Mouse (Mus musculus): Measurements from ENCODE around the gene Cadps. TPM values are rescaled to one million over a fixed set of nuclear protein-coding genes. Genes with fewer than 3 reads are reported as not detected.

Gene Cadps
- polyA plus RNA-seq, 1 experiment from 2014 or later = 0.06 TPM

DNA sequence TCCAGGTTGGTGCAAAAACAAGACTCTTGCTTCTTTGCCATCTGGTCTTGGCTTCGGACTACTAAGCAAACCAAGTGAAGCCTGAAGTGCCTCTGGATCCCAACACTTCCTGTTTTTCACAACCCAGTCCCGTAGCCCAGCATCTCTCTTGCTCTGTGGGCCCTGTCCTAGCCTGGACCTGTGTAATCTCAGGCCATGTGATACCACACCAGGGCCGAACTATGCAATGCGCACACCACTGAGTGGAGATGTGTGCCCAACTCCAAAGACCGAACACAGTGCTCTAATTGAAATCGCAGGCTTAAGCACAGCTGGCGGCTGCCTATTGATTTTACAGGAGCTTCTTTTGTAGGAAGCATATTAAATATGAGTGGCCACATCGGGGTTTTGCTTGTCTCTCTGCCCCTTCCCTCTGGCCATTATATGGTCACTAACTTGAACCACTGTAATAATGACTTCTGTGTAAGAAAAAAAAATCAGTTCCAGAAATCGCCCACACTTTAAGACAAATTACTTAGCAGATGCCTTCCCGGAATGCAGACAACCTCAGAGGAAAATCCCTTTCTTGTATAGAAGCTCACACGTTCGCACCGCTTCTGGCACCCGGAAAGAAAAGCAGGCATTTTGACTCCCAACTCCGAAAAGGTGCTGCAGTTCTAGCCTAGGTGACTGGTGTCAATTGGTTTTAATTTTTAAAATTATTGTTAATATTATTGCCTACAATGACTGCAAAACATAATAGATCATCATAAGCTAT is 473.4 kb downstream of the Cadps start:
- Histone ChIP-seq H3K4me2 (no peak overlapping the region), H3K27me3 (replicated peaks) (peaks cover 96% of the 10 kb centered on the region), H3K9me3 (replicated peaks) (no peaks in the 10 kb centered on the region), H3K4me1 (no peaks in the 10 kb centered on the region), H3K9ac (no peak overlapping the region), H3K27ac (no peak overlapping the region), H3K4me3 (no peak overlapping the region), H3K36me3 (no peaks in the 10 kb centered on the region)
- WGBS (ENCODE audit: insufficient replicate concordance) = 9% methylated on average over 15 of the region's 15 CpGs
- no peak for ATAC-seq

DNA sequence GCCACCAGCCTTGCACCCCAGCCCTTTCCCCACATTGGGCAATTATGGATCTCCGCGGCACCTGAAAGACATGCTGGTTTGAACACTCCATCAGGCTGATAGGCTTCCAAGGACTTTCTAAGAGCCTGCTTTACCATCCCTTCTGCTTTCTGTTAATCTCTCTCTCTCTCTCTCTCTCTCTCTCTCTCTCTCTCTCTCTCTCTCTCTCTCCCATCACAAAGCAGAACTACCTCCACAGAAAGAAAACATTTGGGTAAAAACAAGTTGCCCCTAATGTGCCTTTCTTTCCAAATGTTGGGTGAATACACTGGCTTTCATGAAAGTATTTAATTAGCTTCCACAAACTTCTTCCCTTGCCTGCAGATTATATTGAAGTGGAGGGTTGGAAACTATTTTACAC is 474.8 kb downstream of the Cadps start, which contains the start of gene Fezf2:
TSS of gene Fezf2 (minus strand) at position 101 of the 400 bp plus-strand sequence.
- no peak within 1 kb of the TSS for H3K9ac ChIP-seq
- peaks cover 96% of the 10 kb centered on the region for H3K27me3 ChIP-seq (replicated peaks)
- no peaks in the 10 kb centered on the region for H3K36me3 ChIP-seq
- no peaks in the 10 kb centered on the region for H3K4me1 ChIP-seq
- H3K4me3 ChIP-seq = no peak within 1 kb of the TSS
- no peak within 1 kb of the TSS for H3K27ac ChIP-seq
- WGBS (ENCODE audit: insufficient replicate concordance) = 5% methylated on average over 2 of the region's 2 CpGs
- no peak for ATAC-seq
- H3K9me3 ChIP-seq (replicated peaks) = no peaks in the 10 kb centered on the region
- no peak within 1 kb of the TSS for H3K4me2 ChIP-seq

DNA sequence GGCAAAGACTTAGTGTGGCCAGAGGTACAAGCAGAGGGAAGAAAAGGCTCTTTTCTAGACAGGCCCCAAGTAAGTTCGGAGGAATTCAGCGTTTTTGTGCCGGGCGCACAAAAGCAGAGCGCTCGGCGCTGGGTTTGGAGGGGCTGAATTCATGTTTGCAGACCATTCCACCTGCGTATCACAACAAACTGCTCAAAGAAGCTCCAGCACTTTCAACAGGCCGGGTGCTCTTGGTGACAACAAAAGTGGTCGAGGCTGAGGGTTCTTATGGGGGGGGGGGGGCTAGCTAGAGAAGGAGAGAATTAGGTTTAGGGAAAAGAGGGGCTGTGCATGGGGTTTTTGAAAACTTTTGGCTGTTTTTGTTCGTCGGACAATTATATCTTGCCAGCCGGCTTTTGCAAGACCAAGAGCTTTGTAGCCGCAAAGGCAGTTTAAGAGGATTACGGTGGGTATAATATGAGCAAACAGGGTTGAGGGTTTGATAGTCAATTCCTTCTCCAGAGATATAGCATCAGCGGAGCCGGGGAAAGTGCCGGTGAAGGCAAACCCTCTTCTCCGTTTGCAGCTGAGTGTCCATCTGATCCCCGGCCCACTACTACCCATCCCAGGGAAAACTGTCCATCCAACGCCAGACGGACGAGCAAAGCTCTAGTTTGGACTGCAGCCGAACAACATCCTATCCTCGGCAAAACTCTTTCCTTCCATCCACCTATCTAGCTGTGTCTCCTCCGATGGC is 475.8 kb downstream of the Cadps start:
- Histone ChIP-seq H3K9ac (no peak overlapping the region), H3K9me3 (replicated peaks) (no peaks in the 10 kb centered on the region), H3K36me3 (no peaks in the 10 kb centered on the region), H3K4me2 (peak overlapping the region; percentile 27; the same call in 1 of the 2 replicates), H3K27ac (no peak overlapping the region), H3K4me3 (no peak overlapping the region), H3K4me1 (no peaks in the 10 kb centered on the region), H3K27me3 (replicated peaks) (peaks cover 100% of the 10 kb centered on the region)
- no peak for ATAC-seq
- 4% methylated on average over 26 of the region's 26 CpGs for WGBS (ENCODE audit: insufficient replicate concordance)

DNA sequence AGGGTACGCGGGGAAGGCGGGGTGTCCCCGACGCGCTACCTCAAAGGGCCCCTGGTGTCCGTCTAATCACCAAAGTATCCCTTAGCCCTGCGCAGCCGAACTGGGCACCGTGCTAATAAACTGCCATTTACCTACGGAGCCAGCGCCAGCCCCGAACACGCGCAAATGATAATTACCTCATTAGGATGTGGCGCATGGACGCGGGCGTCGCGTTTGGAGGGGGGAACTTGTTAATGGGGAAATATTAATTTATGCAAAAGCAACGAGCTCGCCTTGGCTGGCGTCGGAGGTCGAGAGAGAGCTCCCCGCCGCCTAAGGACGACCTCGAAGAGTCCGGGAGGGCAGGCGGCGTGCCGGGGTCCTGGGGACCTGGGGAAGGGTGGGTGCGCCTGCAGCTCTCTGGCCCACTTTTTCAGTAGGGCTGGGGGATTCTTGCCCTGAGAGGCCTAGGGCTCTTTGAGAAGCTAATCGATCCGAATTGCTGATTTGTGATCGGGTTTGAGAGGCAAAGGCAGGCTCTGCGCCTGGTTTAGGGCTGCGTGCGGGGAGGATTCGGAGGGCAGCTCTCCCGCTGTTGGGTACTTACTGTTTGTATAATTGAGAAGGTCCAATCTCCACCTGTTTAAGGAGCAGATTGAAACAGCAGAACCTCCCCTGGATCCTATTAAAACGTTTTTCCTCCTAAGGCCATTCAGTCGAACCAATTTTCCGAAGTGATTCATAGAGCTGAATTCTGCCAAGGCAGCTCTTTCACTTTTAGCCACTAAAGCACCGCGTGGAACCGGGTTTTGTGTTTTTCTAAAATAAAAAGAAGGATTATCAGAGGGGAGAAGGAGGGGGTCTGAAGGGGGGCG is 476.6 kb downstream of the Cadps start:
- Histone ChIP-seq H3K27me3 (replicated peaks) (peaks cover 100% of the 10 kb centered on the region), H3K4me3 (no peak overlapping the region), H3K27ac (no peak overlapping the region), H3K4me1 (no peaks in the 10 kb centered on the region), H3K9me3 (replicated peaks) (no peaks in the 10 kb centered on the region), H3K36me3 (no peaks in the 10 kb centered on the region), H3K9ac (no peak overlapping the region), H3K4me2 (peak overlapping the region; percentile 27; the same call in 1 of the 2 replicates)
- ATAC-seq = no peak
- WGBS (ENCODE audit: insufficient replicate concordance) = 1% methylated on average over 50 of the region's 50 CpGs

GRCm38 (mm10) chr14:12345241-12345921 is 477.5 kb downstream of the Cadps start:
- WGBS (ENCODE audit: insufficient replicate concordance) = 3% methylated on average over 40 of the region's 40 CpGs
- H3K27me3 ChIP-seq (replicated peaks) = peaks cover 100% of the 10 kb centered on the region
- H3K4me2 ChIP-seq = no peak overlapping the region
- no peaks in the 10 kb centered on the region for H3K4me1 ChIP-seq
- no peaks in the 10 kb centered on the region for H3K36me3 ChIP-seq
- ATAC-seq = no peak
- no peaks in the 10 kb centered on the region for H3K9me3 ChIP-seq (replicated peaks)
- no peak overlapping the region for H3K27ac ChIP-seq
- H3K9ac ChIP-seq = no peak overlapping the region
- H3K4me3 ChIP-seq = no peak overlapping the region

GRCm38 (mm10) chr14:12344746-12345240 is 478.1 kb downstream of the Cadps start:
- H3K4me3 ChIP-seq = no peak overlapping the region
- H3K9me3 ChIP-seq (replicated peaks) = no peaks in the 10 kb centered on the region
- H3K36me3 ChIP-seq = no peaks in the 10 kb centered on the region
- H3K4me2 ChIP-seq = no peak overlapping the region
- H3K27ac ChIP-seq = no peak overlapping the region
- H3K27me3 ChIP-seq (replicated peaks) = peaks cover 100% of the 10 kb centered on the region
- no peaks in the 10 kb centered on the region for H3K4me1 ChIP-seq
- no peak for ATAC-seq
- under 1% methylated on average over 39 of the region's 39 CpGs for WGBS (ENCODE audit: insufficient replicate concordance)
- H3K9ac ChIP-seq = no peak overlapping the region

DNA sequence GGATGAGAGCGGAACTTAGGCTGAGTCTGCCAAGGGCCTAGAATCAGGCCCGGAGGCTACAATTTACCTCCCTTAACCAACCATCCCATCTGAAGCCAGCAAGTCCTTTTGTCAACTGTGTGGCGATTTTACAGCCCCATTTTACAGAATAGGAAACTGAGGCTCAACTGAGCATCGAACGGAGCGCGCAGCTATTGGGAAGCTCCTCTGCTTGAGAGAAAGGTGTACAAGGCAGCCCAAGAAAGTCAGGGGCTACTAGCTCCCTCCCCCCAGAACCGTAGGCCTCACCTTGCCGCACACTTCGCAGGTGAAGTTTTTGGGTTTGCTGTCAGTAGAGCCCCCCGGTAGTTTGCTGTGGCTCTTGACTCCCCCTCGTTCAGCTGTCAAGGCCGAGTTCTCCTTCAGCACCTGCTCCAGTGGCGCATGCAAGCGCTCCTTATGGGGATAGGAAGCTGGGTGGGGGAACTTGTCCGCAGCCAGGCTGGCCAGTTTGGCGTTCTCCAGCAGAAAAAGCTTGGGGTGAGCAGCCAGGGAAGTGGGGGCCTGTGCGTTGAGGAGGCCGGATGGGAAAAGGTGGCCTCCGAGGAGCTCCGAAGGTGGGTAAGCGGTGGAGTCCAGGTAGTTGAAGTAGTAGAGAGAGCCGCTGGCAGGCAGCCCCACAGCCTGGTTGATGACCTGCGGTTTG is 478.7 kb downstream of the Cadps start:
- H3K9ac ChIP-seq = no peak overlapping the region
- 5% methylated on average over 24 of the region's 24 CpGs for WGBS (ENCODE audit: insufficient replicate concordance)

DNA sequence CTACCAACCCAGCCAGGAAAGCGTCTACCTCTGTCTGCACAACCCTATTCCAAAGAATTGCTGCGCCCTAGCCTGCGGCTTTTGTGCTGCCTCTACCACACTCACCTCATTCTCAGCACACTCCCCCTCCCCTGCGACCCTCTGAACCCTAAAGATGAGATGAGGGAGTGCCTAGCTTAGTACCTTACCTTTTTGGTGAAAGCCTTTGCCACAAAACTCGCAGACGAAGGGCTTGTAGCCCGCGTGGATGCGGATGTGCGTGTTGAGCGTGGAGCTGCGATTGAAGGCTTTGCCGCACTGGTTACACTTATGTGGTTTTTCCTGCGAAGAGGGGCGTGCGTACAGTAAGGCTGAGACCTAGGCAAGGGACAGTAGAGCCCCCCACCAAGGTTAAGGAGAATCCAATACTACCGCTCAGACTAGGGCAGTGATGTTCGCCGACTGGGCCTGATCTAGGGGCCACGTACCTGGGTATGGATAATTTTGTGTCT is 479.4 kb downstream of the Cadps start:
- H3K4me1 ChIP-seq = no peaks in the 10 kb centered on the region
- no peak overlapping the region for H3K4me3 ChIP-seq
- no peak overlapping the region for H3K9ac ChIP-seq
- no peak overlapping the region for H3K27ac ChIP-seq
- no peak overlapping the region for H3K4me2 ChIP-seq
- 5% methylated on average over 20 of the region's 20 CpGs for WGBS (ENCODE audit: insufficient replicate concordance)
- no peaks in the 10 kb centered on the region for H3K9me3 ChIP-seq (replicated peaks)
- ATAC-seq = no peak
- H3K27me3 ChIP-seq (replicated peaks) = peaks cover 99% of the 10 kb centered on the region
- H3K36me3 ChIP-seq = no peaks in the 10 kb centered on the region

More for the DNA sequence above, 478.7 kb downstream of the Cadps start:
- H3K9me3 ChIP-seq (replicated peaks) = no peaks in the 10 kb centered on the region
- H3K27ac ChIP-seq = no peak overlapping the region
- H3K4me1 ChIP-seq = no peaks in the 10 kb centered on the region
- no peak overlapping the region for H3K4me3 ChIP-seq
- ATAC-seq = no peak
- no peak overlapping the region for H3K4me2 ChIP-seq
- no peaks in the 10 kb centered on the region for H3K36me3 ChIP-seq
- H3K27me3 ChIP-seq (replicated peaks) = peaks cover 100% of the 10 kb centered on the region

GRCm38 (mm10) chr14:12342458-12343131 is 480.3 kb downstream of the Cadps start:
- no peaks in the 10 kb centered on the region for H3K36me3 ChIP-seq
- no peaks in the 10 kb centered on the region for H3K4me1 ChIP-seq
- no peak overlapping the region for H3K4me3 ChIP-seq
- peaks cover 99% of the 10 kb centered on the region for H3K27me3 ChIP-seq (replicated peaks)
- no peak overlapping the region for H3K9ac ChIP-seq
- no peak overlapping the region for H3K4me2 ChIP-seq
- 3% methylated on average over 23 of the region's 23 CpGs for WGBS (ENCODE audit: insufficient replicate concordance)
- no peak for ATAC-seq
- H3K27ac ChIP-seq = no peak overlapping the region
- no peaks in the 10 kb centered on the region for H3K9me3 ChIP-seq (replicated peaks)

DNA sequence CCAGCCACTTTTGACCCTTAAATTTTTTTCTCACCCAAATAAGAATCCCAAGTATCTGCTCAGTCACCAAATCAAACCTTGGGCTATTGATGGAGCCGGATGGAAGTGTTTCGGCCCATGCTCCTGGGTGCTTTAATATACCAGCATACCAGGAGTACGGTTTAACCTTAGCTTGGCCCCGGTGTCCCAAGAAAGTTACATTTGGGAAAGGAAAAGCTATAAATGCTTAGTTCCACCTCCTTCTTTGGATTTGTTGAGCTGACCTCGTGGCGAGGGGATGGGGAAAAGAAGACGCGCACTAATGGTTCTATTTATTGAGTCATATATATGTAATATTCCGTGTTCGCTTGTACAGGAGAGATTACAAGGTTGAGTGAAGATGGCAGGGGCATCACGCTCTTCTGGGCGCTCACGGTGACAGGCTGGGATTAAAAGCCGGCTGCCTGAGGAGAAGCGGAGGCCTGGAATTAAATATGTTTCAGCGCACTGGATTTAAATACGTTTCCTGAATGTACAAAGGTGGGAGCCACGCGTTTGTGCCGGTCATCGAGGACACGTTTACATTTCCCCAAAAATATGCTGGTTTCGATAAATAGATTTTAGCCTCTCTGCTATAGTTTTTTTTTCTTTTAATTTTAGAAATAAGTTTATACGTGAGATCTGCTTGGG is 481.0 kb downstream of the Cadps start:
- Histone ChIP-seq H3K27me3 (replicated peaks) (peaks cover 99% of the 10 kb centered on the region), H3K4me3 (no peak overlapping the region), H3K4me1 (no peaks in the 10 kb centered on the region), H3K4me2 (no peak overlapping the region), H3K9me3 (replicated peaks) (no peaks in the 10 kb centered on the region), H3K36me3 (no peaks in the 10 kb centered on the region), H3K9ac (no peak overlapping the region), H3K27ac (no peak overlapping the region)
- ATAC-seq = no peak
- 5% methylated on average over 24 of the region's 24 CpGs for WGBS (ENCODE audit: insufficient replicate concordance)
